Mouse (Mus musculus): ENCODE measurements around the gene Ripor1. TPM values are rescaled to one million over a fixed set of nuclear protein-coding genes. Genes with fewer than 3 reads are reported as not detected.

The Ripor1 gene
- polyA plus RNA-seq, 1 experiment, result 47.6 TPM

DNA sequence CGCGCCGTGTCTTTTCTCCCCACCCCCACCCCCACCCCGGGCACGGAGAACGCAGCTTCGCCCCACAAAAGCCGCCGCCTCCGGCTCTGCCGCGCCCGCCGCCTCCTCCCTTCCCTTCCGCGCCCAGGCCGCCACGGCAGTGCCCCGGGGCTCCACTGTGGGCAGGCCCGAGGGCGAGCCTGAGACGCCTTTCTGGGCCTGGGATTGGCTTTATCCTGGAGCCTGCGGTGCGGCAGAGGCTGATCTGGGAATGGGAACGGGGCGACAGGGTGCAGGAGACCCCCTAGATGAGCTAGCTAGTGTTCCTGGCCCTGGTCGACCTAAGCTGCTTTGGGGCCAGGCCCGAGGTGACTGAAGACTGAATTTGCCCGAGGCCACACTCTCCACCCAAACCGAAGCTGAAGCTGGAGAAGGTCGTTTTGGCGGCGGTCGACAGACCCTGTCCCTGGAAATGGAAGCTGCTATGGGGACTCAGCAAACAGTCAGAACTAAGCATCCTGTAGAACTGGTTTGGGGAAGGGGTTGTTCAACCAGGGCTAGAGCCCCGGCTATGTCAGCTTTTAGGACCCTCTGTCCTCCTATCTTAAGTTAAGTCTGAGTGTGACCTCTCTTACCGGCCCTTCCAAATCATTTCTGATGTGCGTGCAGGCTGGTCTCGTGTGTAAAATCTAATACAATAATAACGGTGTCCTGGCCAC lies 585 bp downstream of the Ripor1 start:
- peak overlapping the region; percentile 98 for H3K4me2 ChIP-seq (ENCODE audit: low read depth)
- peak overlapping the region; percentile 84 for H3K4me3 ChIP-seq
- H3K36me3 ChIP-seq (ENCODE audit: control insufficient read depth, insufficient read depth), result no peaks in the 10 kb centered on the region
- TF ChIP-seq POLR2A (IDR thresholded peaks at IDR 0.05; ENCODE audit: insufficient read length, low read depth) (no peak), TCF12 (IDR thresholded peaks at IDR 0.05; ENCODE audit: insufficient read depth, poor library complexity, severe bottlenecking) (no peak), CEBPB (IDR thresholded peaks at IDR 0.05; ENCODE audit: insufficient read depth, poor library complexity, severe bottlenecking) (no peak), MAX (IDR thresholded peaks at IDR 0.05; ENCODE audit: low read depth) (no peak)
- H3K79me2 ChIP-seq (ENCODE audit: control insufficient read depth, insufficient read depth), result peaks cover 41% of the 10 kb centered on the region
- H3ac ChIP-seq (ENCODE audit: control insufficient read depth, insufficient read length), result peak overlapping the region; percentile 71
- no peaks in the 10 kb centered on the region for H3K27me3 ChIP-seq (ENCODE audit: control insufficient read depth, insufficient read depth, insufficient read length)

DNA sequence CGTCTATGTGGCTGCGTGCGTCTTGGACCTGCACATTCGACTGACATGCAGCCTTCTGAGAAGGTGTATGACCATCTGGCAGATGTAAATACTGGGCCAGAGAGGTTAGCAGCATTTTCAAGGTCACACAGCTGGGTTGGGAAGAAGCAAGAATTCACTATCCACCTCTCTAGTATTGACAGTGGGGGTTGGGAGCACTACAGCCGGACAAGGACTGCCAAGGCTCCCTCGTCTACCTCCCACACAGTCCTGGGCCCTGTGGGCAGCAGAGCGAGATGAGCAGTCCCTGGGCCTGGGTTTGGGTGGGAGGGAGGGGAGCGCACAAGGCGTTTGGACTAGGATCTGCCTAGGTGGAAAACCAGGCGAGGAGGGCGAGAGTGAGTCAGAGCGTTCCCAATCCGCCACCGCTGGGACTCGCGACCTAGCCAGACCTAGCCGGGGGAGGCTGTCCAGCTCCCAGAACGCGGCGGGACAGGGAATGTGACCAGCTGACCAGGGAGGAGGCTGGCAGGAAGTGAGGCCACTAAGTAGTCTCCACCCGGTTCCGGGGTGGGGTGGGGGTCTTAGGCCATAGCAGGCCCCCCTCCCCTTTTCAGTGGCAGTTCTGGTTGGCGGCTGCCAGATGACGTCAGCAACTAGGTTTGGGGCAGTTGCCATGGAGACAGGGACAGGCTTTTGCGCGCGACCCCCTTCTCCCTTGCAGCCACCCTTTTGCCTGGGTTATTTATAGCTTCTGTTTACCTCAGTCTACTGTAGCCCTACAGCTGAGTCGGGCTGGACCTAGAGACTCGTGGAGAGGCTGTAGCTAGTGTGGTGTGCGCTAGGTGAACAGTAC lies 1.4 kb downstream of the Ripor1 start:
- Histone ChIP-seq H3K27me3 (ENCODE audit: control insufficient read depth, insufficient read depth, insufficient read length) (no peaks in the 10 kb centered on the region), H3ac (ENCODE audit: control insufficient read depth, insufficient read length) (peak overlapping the region; percentile 71), H3K4me2 (ENCODE audit: low read depth) (peak overlapping the region; percentile 98), H3K36me3 (ENCODE audit: control insufficient read depth, insufficient read depth) (no peaks in the 10 kb centered on the region), H3K79me2 (ENCODE audit: control insufficient read depth, insufficient read depth) (peaks cover 48% of the 10 kb centered on the region), H3K4me3 (peak overlapping the region; percentile 84)
- TF ChIP-seq POLR2AphosphoS2 (IDR thresholded peaks at IDR 0.05; ENCODE audit: insufficient read length, low read depth) (peak; percentile 96), TCF3 (IDR thresholded peaks at IDR 0.05; ENCODE audit: insufficient read length, low read depth) (no peak), MYOD1 (IDR thresholded peaks at IDR 0.05; ENCODE audit: control insufficient read depth in 1 of 3, insufficient read length in 2 of 3, low read depth in 2 of 3) (peak in 1 of 3 experiments; percentile 9), E2F4 (IDR thresholded peaks at IDR 0.05; ENCODE audit: insufficient read depth) (no peak), USF1 (IDR thresholded peaks at IDR 0.05; ENCODE audit: low read depth) (peak; percentile 59), POLR2A (IDR thresholded peaks at IDR 0.05; ENCODE audit: insufficient read length, low read depth) (peak; percentile 98), REST (IDR thresholded peaks at IDR 0.05; ENCODE audit: insufficient read depth, insufficient read length) (no peak), CEBPB (IDR thresholded peaks at IDR 0.05; ENCODE audit: insufficient read depth, poor library complexity, severe bottlenecking) (no peak), MAX (IDR thresholded peaks at IDR 0.05; ENCODE audit: low read depth) (no peak), MYOG (IDR thresholded peaks at IDR 0.05; ENCODE audit: control insufficient read depth in 1 of 3, insufficient read depth in 1 of 3, insufficient read length in 2 of 3, low read depth in 2 of 3) (peak in 1 of 3 experiments; percentile 61)

DNA sequence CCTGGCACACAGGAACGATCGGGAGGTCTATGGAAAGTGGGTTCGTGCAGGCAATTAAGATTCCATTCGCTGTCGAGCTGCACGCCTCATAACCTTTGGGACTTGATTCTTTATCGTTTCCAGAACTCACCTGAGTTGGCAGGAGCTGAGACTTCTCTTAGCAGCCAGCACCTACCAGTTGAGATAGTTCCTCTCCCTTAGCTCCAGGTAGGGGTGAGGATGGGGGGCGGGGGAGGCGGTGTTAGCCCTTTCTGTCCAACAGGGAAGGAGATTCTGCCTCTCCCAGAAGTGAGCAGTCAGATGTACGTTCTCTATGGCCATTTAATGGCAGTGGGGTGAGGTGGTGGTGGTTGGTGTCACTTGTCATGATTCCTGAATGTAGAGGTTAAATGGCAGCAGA lies 2.0 kb downstream of the Ripor1 start:
- peak overlapping the region; percentile 84 for H3K4me3 ChIP-seq

DNA sequence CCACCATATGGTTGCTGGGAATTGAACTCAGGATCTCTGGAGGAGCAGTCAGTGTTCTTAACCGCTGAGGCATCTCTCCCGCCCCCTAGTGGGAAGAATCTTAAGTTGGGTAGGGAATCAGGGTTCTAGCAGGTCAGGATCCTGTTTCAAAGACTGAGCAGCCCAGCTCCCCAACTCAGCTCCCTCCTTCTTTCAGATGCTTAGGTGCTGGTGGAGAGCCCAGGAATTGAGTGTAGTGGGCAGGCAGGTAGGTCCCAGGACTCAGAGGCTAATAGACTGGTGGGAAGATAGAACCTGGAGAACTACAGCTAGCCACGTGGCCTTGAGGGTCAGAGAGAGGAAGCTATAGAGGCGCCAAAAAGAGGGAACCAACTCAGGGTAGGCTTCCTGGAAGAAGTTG lies 2.6 kb downstream of the Ripor1 start:
- Histone ChIP-seq H3K36me3 (ENCODE audit: control insufficient read depth, insufficient read depth) (no peaks in the 10 kb centered on the region), H3K4me3 (peak overlapping the region; percentile 84), H3K79me2 (ENCODE audit: control insufficient read depth, insufficient read depth) (peaks cover 61% of the 10 kb centered on the region), H3ac (ENCODE audit: control insufficient read depth, insufficient read length) (no peak overlapping the region), H3K27me3 (ENCODE audit: control insufficient read depth, insufficient read depth, insufficient read length) (no peaks in the 10 kb centered on the region), H3K4me2 (ENCODE audit: low read depth) (no peak overlapping the region)
- no peak for TF ChIP-seq TCF12 (IDR thresholded peaks at IDR 0.05; ENCODE audit: insufficient read depth, poor library complexity, severe bottlenecking)
- TF ChIP-seq SRF (IDR thresholded peaks at IDR 0.05; ENCODE audit: control insufficient read depth, insufficient read length, low read depth), result no peak
- no peak for TF ChIP-seq POLR2AphosphoS2 (IDR thresholded peaks at IDR 0.05; ENCODE audit: insufficient read length, low read depth)
- no peak for TF ChIP-seq TCF3 (IDR thresholded peaks at IDR 0.05; ENCODE audit: insufficient read length, low read depth)
- TF ChIP-seq USF1 (IDR thresholded peaks at IDR 0.05; ENCODE audit: low read depth), result no peak
- TF ChIP-seq MYOG (IDR thresholded peaks at IDR 0.05; ENCODE audit: control insufficient read depth in 1 of 3, insufficient read depth in 1 of 3, insufficient read length in 2 of 3, low read depth in 2 of 3), result no peak
- TF ChIP-seq E2F4 (IDR thresholded peaks at IDR 0.05; ENCODE audit: insufficient read depth), result no peak
- no peak for TF ChIP-seq POLR2A (IDR thresholded peaks at IDR 0.05; ENCODE audit: insufficient read length, low read depth)
- TF ChIP-seq MAX (IDR thresholded peaks at IDR 0.05; ENCODE audit: low read depth), result no peak

More for the DNA sequence above, 2.0 kb downstream of the Ripor1 start:
- H3ac ChIP-seq (ENCODE audit: control insufficient read depth, insufficient read length), result no peak overlapping the region
- TF ChIP-seq E2F4 (IDR thresholded peaks at IDR 0.05; ENCODE audit: insufficient read depth), result no peak
- no peak for TF ChIP-seq POLR2A (IDR thresholded peaks at IDR 0.05; ENCODE audit: insufficient read length, low read depth)
- no peak for TF ChIP-seq REST (IDR thresholded peaks at IDR 0.05; ENCODE audit: insufficient read depth, insufficient read length)
- TF ChIP-seq CEBPB (IDR thresholded peaks at IDR 0.05; ENCODE audit: insufficient read depth, poor library complexity, severe bottlenecking), result no peak
- TF ChIP-seq TCF3 (IDR thresholded peaks at IDR 0.05; ENCODE audit: insufficient read length, low read depth), result no peak
- no peak for TF ChIP-seq MYOD1 (IDR thresholded peaks at IDR 0.05; ENCODE audit: control insufficient read depth in 1 of 3, insufficient read length in 2 of 3, low read depth in 2 of 3)
- no peak for TF ChIP-seq TCF12 (IDR thresholded peaks at IDR 0.05; ENCODE audit: insufficient read depth, poor library complexity, severe bottlenecking)
- TF ChIP-seq POLR2AphosphoS2 (IDR thresholded peaks at IDR 0.05; ENCODE audit: insufficient read length, low read depth), result no peak
- no peak for TF ChIP-seq USF1 (IDR thresholded peaks at IDR 0.05; ENCODE audit: low read depth)
- no peak for TF ChIP-seq MYOG (IDR thresholded peaks at IDR 0.05; ENCODE audit: control insufficient read depth in 1 of 3, insufficient read depth in 1 of 3, insufficient read length in 2 of 3, low read depth in 2 of 3)
- TF ChIP-seq MAX (IDR thresholded peaks at IDR 0.05; ENCODE audit: low read depth), result no peak
- TF ChIP-seq SRF (IDR thresholded peaks at IDR 0.05; ENCODE audit: control insufficient read depth, insufficient read length, low read depth), result no peak
- H3K4me2 ChIP-seq (ENCODE audit: low read depth), result peak overlapping the region; percentile 98
- H3K36me3 ChIP-seq (ENCODE audit: control insufficient read depth, insufficient read depth), result no peaks in the 10 kb centered on the region
- no peaks in the 10 kb centered on the region for H3K27me3 ChIP-seq (ENCODE audit: control insufficient read depth, insufficient read depth, insufficient read length)
- peaks cover 55% of the 10 kb centered on the region for H3K79me2 ChIP-seq (ENCODE audit: control insufficient read depth, insufficient read depth)
